Mouse (Mus musculus) lung, postnatal 0 days (tissue): ENCODE results near the gene Ube2z.

Experiments
- CTCF ChIP-seq: IDR thresholded peaks from 2 replicates; pipeline ENCODE4 v1.5.1; 2016; ENCODE audit warnings: antibody characterized with exemption, mild to moderate bottlenecking
- EP300 ChIP-seq: IDR thresholded peaks from 2 replicates; pipeline ENCODE4 v1.6.1; 2016; ENCODE audit warnings: antibody characterized with exemption, mild to moderate bottlenecking, control low read depth

- TF ChIP-seq CTCF, result no peak
- no peak for TF ChIP-seq EP300
Observed at GRCm38 (mm10) chr11:96108376-96108775, 43.2 kb upstream of the Ube2z start.
